Mouse (Mus musculus) heart, postnatal 14 days (tissue): Measurements from ENCODE around the gene Rps6kc1. TPM values are rescaled to one million over a fixed set of nuclear protein-coding genes. Genes with fewer than 3 reads are reported as not detected.
A peak's percentile ranks its signal among the peaks of the same experiment; 100 is the strongest.
"Not testable (repeated sequence)": the region's sequence is repeated elsewhere in the genome, so short reads cannot be mapped to it uniquely, and the experiment has no call there.

ENCODE experiments used
- DNase-seq, 2 experiments: peaks; one replicate each; pipeline ENCODE4 v3.0.0; 2021 to 2022
- intact Hi-C: fragments of 180-260 bp; cut with DNase I; formaldehyde crosslinking; loops from one replicate; pipeline ENCODE4 v1.15.1; 2025
- long read RNA-seq, 2 experiments: library from polyadenylated mRNA; stranded (forward); transcript quantifications; one replicate each; pipeline ENCODE4 v2.0.0; 2021
- total RNA-seq, 2 experiments: library from RNA; stranded (reverse); gene quantifications; 2 replicates each; pipeline ENCODE4 v1.2.3; 2021

Rps6kc1 gene
- total RNA-seq: 10 to 100 TPM; 16.3 to 19.2 TPM
- long read RNA-seq, experiment 1, partial matches to known transcripts: 5 of 12 reads
- long read RNA-seq, experiment 1, other reads (novel, unspliced or antisense): 5 of 12 reads
- long read RNA-seq, experiment 2, partial matches to known transcripts: 4 of 11 reads
- long read RNA-seq, experiment 2, other reads (novel, unspliced or antisense): 3 of 11 reads

GRCm38 (mm10) chr1:190911415-190912123 lies at the start of gene Rps6kc1:
TSS of gene Rps6kc1 (minus strand) at chr1:190911770.
- peak; percentile 82 to 87 for DNase-seq
- intact Hi-C loops: no loop called here

GRCm38 (mm10) chr1:190958821-190959220 lies 47.3 kb upstream of the Rps6kc1 start:
- intact Hi-C loops: no loop called here
- DNase-seq: no peak

GRCm38 (mm10) chr1:190953009-190953408 lies 41.4 kb upstream of the Rps6kc1 start:
- intact Hi-C loops: no loop called here
- DNase-seq: no peak

- DNase-seq: no peak
- intact Hi-C loops: no loop called here
Measured at GRCm38 (mm10) chr1:190951014-190951413, 39.4 kb upstream of the Rps6kc1 start.

- DNase-seq: no peak
- intact Hi-C loops: loop anchor here (10.0 kb wide), 1 partner anchor 326 kb away; no protein-coding TSS in a partner anchor
Measured at GRCm38 (mm10) chr1:190948846-190949245, 37.3 kb upstream of the Rps6kc1 start.

- intact Hi-C loops: loop anchor here (10.0 kb wide), 1 partner anchor 326 kb away; no protein-coding TSS in a partner anchor
- no peak for DNase-seq
Measured at GRCm38 (mm10) chr1:190948439-190948838, 36.9 kb upstream of the Rps6kc1 start.

- no peak for DNase-seq
- intact Hi-C loops: loop anchor here (10.0 kb wide), 1 partner anchor 327 kb away; no protein-coding TSS in a partner anchor
Measured at GRCm38 (mm10) chr1:190947986-190948385, 36.4 kb upstream of the Rps6kc1 start.

- DNase-seq: peak; percentile 74 to 82
- intact Hi-C loops: loop anchor here (1.0 to 10.0 kb wide), 3 partner anchors 131 to 331 kb away; no protein-coding TSS in a partner anchor
Measured at GRCm38 (mm10) chr1:190944109-190944760, 32.7 kb upstream of the Rps6kc1 start.

- no peak for DNase-seq
- intact Hi-C loops: loop anchor here (5.0 to 10.0 kb wide), 2 partner anchors 187 to 335 kb away; no protein-coding TSS in a partner anchor
Measured at GRCm38 (mm10) chr1:190939803-190940202, 28.2 kb upstream of the Rps6kc1 start.

GRCm38 (mm10) chr1:190930181-190930580 lies 18.6 kb upstream of the Rps6kc1 start:
- DNase-seq: no peak
- intact Hi-C loops: no loop called here

- intact Hi-C loops: no loop called here
- peak in 1 of 2 experiments; percentile 60 for DNase-seq
Measured at GRCm38 (mm10) chr1:190929010-190929695, 17.6 kb upstream of the Rps6kc1 start.

- DNase-seq: peak; percentile 98
- intact Hi-C loops: no loop called here
Measured at GRCm38 (mm10) chr1:190928370-190929009, 16.9 kb upstream of the Rps6kc1 start.

GRCm38 (mm10) chr1:190927751-190928369 lies 16.3 kb upstream of the Rps6kc1 start:
- DNase-seq: peak in 1 of 2 experiments; percentile 9
- intact Hi-C loops: no loop called here

- no peak for DNase-seq
- intact Hi-C loops: no loop called here
Measured at GRCm38 (mm10) chr1:190927311-190927710, 15.7 kb upstream of the Rps6kc1 start.

GRCm38 (mm10) chr1:190924812-190925211 lies 13.2 kb upstream of the Rps6kc1 start, which contains the start of gene Angel2:
TSS of gene Angel2 (plus strand) at chr1:190925112.
- intact Hi-C loops, DNase-seq: not testable (repeated sequence)

- intact Hi-C loops: no loop called here
- DNase-seq: no peak
Measured at GRCm38 (mm10) chr1:190919725-190920469, 8.3 kb upstream of the Rps6kc1 start.

GRCm38 (mm10) chr1:190918938-190919337 lies 7.4 kb upstream of the Rps6kc1 start:
- intact Hi-C loops: no loop called here
- DNase-seq: no peak

GRCm38 (mm10) chr1:190912623-190913022 lies 1.1 kb upstream of the Rps6kc1 start:
- no peak for DNase-seq
- intact Hi-C loops: no loop called here

- no peak for DNase-seq
- intact Hi-C loops: no loop called here
Measured at GRCm38 (mm10) chr1:190910836-190911235, 734 bp downstream of the Rps6kc1 start.
